Mouse (Mus musculus) thymus, adult 2 months (tissue): Measurements from ENCODE around the gene Slc41a3.

Experiments
- CTCF ChIP-seq: fragments of 200-500 bp; IDR thresholded peaks from 2 replicates; pipeline ENCODE4 v1.5.1; 2012; ENCODE audit warnings: mild to moderate bottlenecking, control low read depth, low read length, moderate library complexity, borderline replicate concordance; ENCODE audit not compliant: control insufficient read depth, poor library complexity, insufficient read depth; ENCODE audit errors: extremely low read depth
- POLR2A ChIP-seq: fragments of 200-500 bp; IDR thresholded peaks from 2 replicates; pipeline ENCODE4 v1.6.1; 2012; ENCODE audit warnings: mild to moderate bottlenecking, low read length, control low read depth, moderate library complexity; ENCODE audit not compliant: control insufficient read depth, poor library complexity, insufficient read depth; ENCODE audit errors: extremely low read depth

DNA sequence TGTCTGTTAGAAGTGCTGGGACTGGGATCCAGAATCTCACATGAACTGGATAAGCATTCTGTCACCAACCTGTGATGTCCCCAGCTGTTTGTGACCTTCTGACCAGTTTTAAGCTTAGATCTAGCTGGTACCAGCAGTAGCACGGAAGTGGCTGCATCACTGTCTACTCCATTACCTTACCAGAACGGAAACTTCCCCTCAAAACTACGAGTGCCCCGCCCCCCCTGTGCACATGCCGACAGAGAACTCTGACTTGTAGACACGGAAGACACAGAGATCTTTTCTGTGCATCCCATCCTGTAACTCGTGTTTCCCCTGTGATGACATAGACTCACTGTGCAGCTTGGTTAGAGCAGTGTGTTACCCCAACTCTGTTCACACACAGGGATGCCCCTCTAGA lies 25.9 kb downstream of the Slc41a3 start:
- TF ChIP-seq CTCF: no peak
- no peak for TF ChIP-seq POLR2A
